Mouse (Mus musculus): Measurements from ENCODE around the gene Zfp341.

The Zfp341 gene

GRCm38 (mm10) chr2:154586405-154586804 lies 26.7 kb upstream of the Zfp341 start:
- DNase-seq (ENCODE audit: low spot score): no peak

GRCm38 (mm10) chr2:154589051-154589450 lies 24.0 kb upstream of the Zfp341 start:
- no peak for DNase-seq (ENCODE audit: low spot score)

GRCm38 (mm10) chr2:154591239-154591638 lies 21.9 kb upstream of the Zfp341 start:
- no peak for DNase-seq (ENCODE audit: low spot score)

- DNase-seq (ENCODE audit: low spot score): no peak
These were observed 20.1 kb upstream of the Zfp341 start for GRCm38 (mm10) chr2:154593025-154593424.

GRCm38 (mm10) chr2:154595775-154596174 lies 17.3 kb upstream of the Zfp341 start:
- DNase-seq (ENCODE audit: low spot score): no peak

- DNase-seq (ENCODE audit: low spot score): no peak
These were observed 15.7 kb upstream of the Zfp341 start for GRCm38 (mm10) chr2:154597399-154597798.

GRCm38 (mm10) chr2:154600586-154600985 lies 12.5 kb upstream of the Zfp341 start:
- DNase-seq (ENCODE audit: low spot score): no peak

- no peak for DNase-seq (ENCODE audit: low spot score)
These were observed 11.8 kb upstream of the Zfp341 start for GRCm38 (mm10) chr2:154601324-154601723.

GRCm38 (mm10) chr2:154603007-154603637 lies 10.0 kb upstream of the Zfp341 start:
- DNase-seq (ENCODE audit: low spot score): no peak

- DNase-seq (ENCODE audit: low spot score): peak; percentile 99
These were observed 9.4 kb upstream of the Zfp341 start, which contains the start of gene Pxmp4 for GRCm38 (mm10) chr2:154603638-154604153. Gene Pxmp4, minus strand, starts transcription at chr2:154603708.

GRCm38 (mm10) chr2:154604156-154604555 lies 8.9 kb upstream of the Zfp341 start:
- no peak for DNase-seq (ENCODE audit: low spot score)

- DNase-seq (ENCODE audit: low spot score): no peak
These were observed 6.1 kb upstream of the Zfp341 start for GRCm38 (mm10) chr2:154606965-154607364.

- DNase-seq (ENCODE audit: low spot score): no peak
These were observed 3.9 kb upstream of the Zfp341 start for GRCm38 (mm10) chr2:154609050-154609767.

- DNase-seq (ENCODE audit: low spot score): no peak
These were observed 1.9 kb downstream of the Zfp341 start for GRCm38 (mm10) chr2:154614841-154615576.

GRCm38 (mm10) chr2:154615674-154616073 lies 2.6 kb downstream of the Zfp341 start:
- DNase-seq (ENCODE audit: low spot score): no peak

GRCm38 (mm10) chr2:154617061-154617460 lies 4.0 kb downstream of the Zfp341 start:
- DNase-seq (ENCODE audit: low spot score): no peak

- no peak for DNase-seq (ENCODE audit: low spot score)
These were observed 8.6 kb downstream of the Zfp341 start for GRCm38 (mm10) chr2:154621684-154622083.

GRCm38 (mm10) chr2:154624137-154624536 lies 11.0 kb downstream of the Zfp341 start:
- no peak for DNase-seq (ENCODE audit: low spot score)

GRCm38 (mm10) chr2:154630531-154630930 lies 17.4 kb downstream of the Zfp341 start:
- DNase-seq (ENCODE audit: low spot score): no peak

- no peak for DNase-seq (ENCODE audit: low spot score)
These were observed 19.2 kb downstream of the Zfp341 start for GRCm38 (mm10) chr2:154632203-154632780.

- no peak for DNase-seq (ENCODE audit: low spot score)
These were observed 20.1 kb downstream of the Zfp341 start for GRCm38 (mm10) chr2:154633039-154633742.

All from MN1 (cell line).